Mouse (Mus musculus) embryo, embryonic 10 days (tissue): ENCODE data around the gene Nat9.

Experiments used
- DNase-seq: peaks from one replicate; pipeline ENCODE4 v3.0.0-alpha.2; 2015; ENCODE audit warnings: low spot score

Gene Nat9

DNA sequence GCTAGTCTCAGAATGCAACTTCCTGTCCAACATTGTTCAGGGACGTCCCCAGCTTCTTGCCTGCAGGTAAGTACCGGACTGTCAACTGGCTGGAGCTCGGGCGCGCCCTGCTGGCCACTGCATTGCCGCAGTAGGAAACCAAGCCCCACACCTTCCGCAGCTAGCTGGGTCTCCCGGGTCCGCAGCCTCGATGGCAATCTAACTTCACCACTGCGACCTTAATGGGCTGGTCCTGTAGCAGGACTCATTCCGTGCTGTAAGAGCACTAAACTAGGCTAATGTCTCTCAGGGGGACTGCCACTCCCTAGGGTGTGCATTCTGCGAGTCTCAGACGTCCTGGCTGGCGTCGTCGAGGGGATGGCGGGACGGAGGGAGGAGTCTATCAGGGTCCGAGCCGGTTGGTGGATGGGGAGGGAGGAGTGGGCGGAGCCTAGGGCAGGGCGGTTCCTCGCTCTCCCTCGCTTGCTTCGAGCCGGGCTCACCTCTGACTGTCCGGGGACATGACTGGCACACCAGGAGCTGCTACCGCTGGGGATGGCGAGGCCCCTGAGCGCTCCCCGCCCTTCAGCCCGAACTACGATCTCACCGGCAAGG lies 33.9 kb downstream of the Nat9 start:
- peak; percentile 88 for DNase-seq

DNA sequence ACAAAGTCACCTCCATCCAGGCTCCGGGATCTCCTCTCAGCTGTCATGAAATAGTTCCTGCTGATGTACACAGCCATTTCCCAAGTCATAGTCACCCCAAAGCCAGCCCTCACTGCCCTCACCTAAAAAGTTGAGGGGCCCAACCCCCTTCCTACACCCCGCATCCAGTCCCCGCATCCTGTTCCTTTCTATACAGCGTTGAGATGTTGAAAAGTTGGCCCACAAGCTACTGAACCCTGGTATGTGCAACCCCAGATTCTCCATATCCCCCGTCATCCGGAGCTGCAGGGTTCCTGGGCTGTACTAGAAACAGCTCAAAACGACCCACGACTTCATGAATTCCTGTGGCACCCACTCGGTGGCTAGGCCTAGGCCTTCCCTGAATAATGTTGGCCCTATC lies 34.6 kb downstream of the Nat9 start:
- DNase-seq = no peak

DNA sequence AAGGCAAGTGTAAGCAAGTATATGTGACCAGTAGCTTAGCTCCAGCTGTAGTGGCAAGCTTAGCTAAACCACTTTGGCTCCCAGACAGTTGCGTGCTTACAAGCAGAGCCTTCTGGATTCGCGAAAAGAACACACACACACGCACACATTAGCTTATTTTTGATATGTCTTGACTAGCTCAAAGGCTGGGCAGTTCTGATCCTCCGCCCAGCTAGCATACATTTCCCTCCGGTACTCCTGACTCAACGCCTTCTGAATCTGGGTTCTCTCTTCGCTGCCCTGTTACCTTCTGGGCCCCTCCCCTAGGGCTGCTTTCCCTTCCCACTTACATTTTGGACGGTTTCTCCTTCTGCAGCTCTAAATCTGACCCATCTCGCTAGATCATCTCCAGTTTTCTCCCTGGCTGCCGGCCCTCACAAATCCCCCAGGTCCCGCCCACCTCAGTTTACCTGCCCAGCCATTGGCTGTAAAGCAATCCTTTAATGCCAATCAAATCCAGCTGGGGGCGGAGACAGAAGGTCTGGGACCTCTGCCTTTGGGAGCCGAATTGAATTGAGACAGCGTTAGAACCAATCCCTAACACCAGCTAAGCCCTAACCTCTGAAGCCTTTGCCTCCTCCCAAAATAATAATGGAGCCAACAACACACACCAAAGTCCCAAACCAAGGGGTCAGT lies 35.8 kb downstream of the Nat9 start:
- peak; percentile 90 for DNase-seq

DNA sequence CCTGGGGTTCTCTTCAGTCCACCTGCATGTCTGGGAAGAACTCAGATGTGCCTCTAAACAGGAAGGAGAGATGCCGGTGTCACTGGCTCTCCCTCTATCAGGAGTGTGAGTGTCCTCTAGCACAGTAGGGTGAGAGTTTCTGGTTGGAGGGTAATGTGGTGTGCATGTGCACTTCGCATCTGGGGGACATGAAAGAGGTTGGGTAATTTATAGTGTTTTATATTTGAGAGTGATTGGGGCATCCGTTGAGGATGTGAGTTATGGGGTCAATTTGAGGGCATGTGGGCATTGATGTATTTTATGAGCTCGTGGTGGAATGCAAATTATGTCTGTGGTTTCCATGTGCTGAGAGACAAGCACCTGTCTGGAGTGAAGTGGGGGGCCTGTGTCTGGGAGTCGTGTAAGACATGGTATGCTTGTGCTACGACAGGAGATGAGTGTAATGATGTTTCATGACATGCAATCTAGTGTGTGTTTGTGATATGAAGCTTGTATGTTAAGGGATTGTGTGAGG lies 36.9 kb downstream of the Nat9 start:
- DNase-seq = no peak

DNA sequence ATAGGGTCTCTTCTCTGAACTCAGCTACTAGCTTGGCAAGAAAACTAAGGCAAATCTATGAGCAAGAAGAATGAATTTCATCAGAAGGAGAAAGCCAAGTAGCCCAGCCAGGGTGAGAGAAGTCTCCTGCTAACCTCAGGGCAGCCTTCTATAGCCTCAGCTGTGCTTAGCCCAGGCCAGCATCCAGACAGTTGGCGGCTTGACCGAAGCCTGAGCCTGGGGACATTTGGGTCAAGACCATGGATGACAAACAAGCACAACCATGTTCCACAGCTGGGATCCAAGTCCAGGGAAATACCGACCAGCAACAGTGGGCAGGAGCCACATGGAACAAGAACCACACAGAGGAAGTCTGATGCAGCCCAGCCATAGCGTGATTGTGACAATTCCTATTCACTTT lies 39.8 kb downstream of the Nat9 start:
- DNase-seq = no peak

DNA sequence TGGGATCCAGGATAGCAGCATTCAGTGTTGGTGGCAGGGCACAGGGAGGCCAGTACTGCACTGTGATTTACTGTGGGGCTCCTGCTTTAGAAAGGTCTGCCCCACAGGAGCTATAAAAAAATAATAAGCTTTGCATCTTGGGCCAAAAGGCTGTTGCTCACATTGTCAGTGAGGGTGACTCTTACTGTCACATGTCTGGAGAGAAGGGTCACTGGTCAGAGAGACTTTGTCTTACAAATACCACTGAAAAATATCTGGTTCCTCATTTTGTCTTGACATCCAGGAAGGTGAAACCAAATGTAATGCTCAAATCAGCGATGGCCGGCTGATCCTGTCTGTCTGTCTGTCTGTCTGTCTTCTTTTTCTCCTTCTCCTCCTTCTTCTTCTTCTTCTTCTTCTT lies 45.7 kb downstream of the Nat9 start:
- no peak for DNase-seq

DNA sequence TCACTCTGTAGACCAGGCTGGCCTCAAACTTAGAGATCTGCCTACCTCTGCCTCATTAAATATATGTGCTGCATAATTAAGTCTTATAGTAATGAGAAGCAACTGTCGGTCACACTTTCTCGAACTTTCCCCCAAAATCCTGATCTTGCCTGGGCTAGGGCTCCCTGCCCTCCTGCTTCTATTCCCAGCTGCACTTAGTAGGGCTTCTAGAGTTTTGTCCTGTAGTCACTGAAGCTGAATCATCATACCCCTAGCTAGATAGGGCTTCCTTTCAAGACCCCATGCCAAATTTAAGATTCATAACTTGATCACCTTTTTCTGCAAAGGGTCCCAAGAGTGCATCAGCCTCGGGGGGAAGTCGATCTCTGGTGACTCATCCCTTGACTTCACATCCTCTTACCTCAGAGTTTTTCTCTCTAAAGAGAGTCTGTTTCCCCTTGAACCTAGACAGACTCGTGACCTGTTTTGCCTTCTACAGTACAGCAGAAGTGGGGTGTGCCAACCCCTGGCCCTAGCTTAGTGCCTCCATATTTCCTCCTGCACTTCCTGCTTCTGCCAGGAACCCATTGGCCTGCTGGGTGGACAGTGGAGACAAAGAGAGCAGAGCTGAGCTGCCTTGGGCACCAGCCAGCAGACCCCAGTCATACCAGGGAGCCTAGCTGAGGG lies 48.9 kb downstream of the Nat9 start:
- no peak for DNase-seq

DNA sequence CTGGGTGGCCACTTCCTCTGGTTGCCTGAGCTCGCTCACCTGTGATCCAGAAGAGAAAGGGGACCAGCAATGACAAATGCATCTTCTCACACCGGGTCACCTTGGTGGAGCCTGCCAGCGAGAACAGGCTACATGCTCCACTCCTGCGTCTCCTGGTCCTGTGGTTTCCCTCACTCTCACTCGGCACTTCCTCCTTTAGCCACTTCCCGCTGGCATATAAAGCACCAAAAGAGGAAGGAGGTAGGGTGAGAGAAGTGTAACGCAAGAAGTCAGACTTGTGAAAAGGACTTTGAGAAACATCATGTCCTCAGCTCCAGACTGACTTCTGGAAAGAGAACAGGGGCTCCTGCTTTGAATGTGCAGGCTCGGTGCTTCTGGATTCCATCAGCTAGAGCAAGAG lies 53.9 kb downstream of the Nat9 start, which contains the start of gene Cd300lf:
Gene Cd300lf (minus strand): TSS at position 193 of the 400 bp plus-strand sequence.
- no peak for DNase-seq
